Mouse (Mus musculus): ENCODE measurements around the gene Ethe1. TPM values are rescaled to one million over a fixed set of nuclear protein-coding genes. Genes with fewer than 3 reads are reported as not detected.

Ethe1 gene
- polyA plus RNA-seq, 1 experiment = 34.7 TPM

DNA sequence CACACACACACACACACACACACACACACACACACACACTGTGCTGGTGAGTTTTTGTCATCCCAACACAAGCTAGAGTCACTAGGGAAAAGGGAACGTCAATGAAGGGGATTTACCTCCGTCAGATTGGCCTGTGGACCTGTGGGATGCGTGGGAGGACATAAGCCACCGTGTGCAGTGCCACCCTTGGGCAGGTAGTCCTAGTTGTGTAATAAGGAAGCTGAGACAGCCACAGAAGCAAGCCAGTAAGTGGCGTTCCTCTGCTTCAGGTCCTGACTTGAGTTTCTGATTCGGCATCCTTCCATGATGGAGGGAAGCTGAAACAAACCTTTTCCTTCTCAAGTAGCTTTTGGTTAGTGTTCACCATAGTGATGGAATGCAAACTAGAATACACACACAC is 57.1 kb downstream of the Ethe1 start:
- Histone ChIP-seq H3ac (ENCODE audit: control insufficient read depth, insufficient read length) (no peak overlapping the region), H3K27me3 (ENCODE audit: control insufficient read depth, insufficient read depth, insufficient read length) (no peaks in the 10 kb centered on the region), H3K36me3 (ENCODE audit: control insufficient read depth, insufficient read depth) (no peaks in the 10 kb centered on the region), H3K4me2 (ENCODE audit: low read depth) (no peak overlapping the region), H3K4me3 (no peak overlapping the region), H3K79me2 (ENCODE audit: control insufficient read depth, insufficient read depth) (no peaks in the 10 kb centered on the region)
- TF ChIP-seq USF1 (IDR thresholded peaks at IDR 0.05; ENCODE audit: low read depth) (no peak), E2F4 (IDR thresholded peaks at IDR 0.05; ENCODE audit: insufficient read depth) (no peak), REST (IDR thresholded peaks at IDR 0.05; ENCODE audit: insufficient read depth, insufficient read length) (no peak), SRF (IDR thresholded peaks at IDR 0.05; ENCODE audit: control insufficient read depth, insufficient read length, low read depth) (no peak), MYOD1 (IDR thresholded peaks at IDR 0.05; ENCODE audit: control insufficient read depth in 1 of 3, insufficient read length in 2 of 3, low read depth in 2 of 3) (no peak), POLR2A (IDR thresholded peaks at IDR 0.05; ENCODE audit: insufficient read length, low read depth) (no peak), MYOG (IDR thresholded peaks at IDR 0.05; ENCODE audit: control insufficient read depth in 1 of 3, insufficient read depth in 1 of 3, insufficient read length in 2 of 3, low read depth in 2 of 3) (no peak), TCF3 (IDR thresholded peaks at IDR 0.05; ENCODE audit: insufficient read length, low read depth) (no peak), POLR2AphosphoS2 (IDR thresholded peaks at IDR 0.05; ENCODE audit: insufficient read length, low read depth) (no peak), CEBPB (IDR thresholded peaks at IDR 0.05; ENCODE audit: insufficient read depth, poor library complexity, severe bottlenecking) (no peak), MAX (IDR thresholded peaks at IDR 0.05; ENCODE audit: low read depth) (no peak), TCF12 (IDR thresholded peaks at IDR 0.05; ENCODE audit: insufficient read depth, poor library complexity, severe bottlenecking) (no peak)

DNA sequence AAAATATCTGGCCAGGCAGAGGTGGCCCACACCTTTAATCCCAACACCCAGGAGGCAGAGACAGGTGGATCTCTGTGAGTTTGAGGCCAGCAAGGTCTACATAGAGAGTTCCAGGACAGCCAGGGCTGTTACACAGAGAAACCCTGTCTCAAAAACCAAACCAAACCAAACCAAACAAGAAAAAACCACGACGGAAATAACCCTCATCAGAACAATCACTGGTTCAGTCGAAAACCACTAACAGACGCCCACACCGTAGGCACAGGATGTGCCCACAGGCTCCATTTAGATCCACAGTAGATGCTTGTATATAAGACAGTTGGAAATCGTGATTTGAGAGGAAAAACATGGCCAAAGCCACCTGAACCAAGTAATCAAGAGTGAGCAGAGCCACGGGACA is 57.7 kb downstream of the Ethe1 start:
- no peak overlapping the region for H3K4me3 ChIP-seq
- H3ac ChIP-seq (ENCODE audit: control insufficient read depth, insufficient read length) = no peak overlapping the region
- no peak overlapping the region for H3K4me2 ChIP-seq (ENCODE audit: low read depth)
- TF ChIP-seq E2F4 (IDR thresholded peaks at IDR 0.05; ENCODE audit: insufficient read depth) (no peak), USF1 (IDR thresholded peaks at IDR 0.05; ENCODE audit: low read depth) (no peak), MYOG (IDR thresholded peaks at IDR 0.05; ENCODE audit: control insufficient read depth in 1 of 3, insufficient read depth in 1 of 3, insufficient read length in 2 of 3, low read depth in 2 of 3) (no peak), TCF12 (IDR thresholded peaks at IDR 0.05; ENCODE audit: insufficient read depth, poor library complexity, severe bottlenecking) (no peak), MAX (IDR thresholded peaks at IDR 0.05; ENCODE audit: low read depth) (no peak), TCF3 (IDR thresholded peaks at IDR 0.05; ENCODE audit: insufficient read length, low read depth) (no peak)
- no peaks in the 10 kb centered on the region for H3K79me2 ChIP-seq (ENCODE audit: control insufficient read depth, insufficient read depth)
- no peaks in the 10 kb centered on the region for H3K27me3 ChIP-seq (ENCODE audit: control insufficient read depth, insufficient read depth, insufficient read length)
- H3K36me3 ChIP-seq (ENCODE audit: control insufficient read depth, insufficient read depth) = no peaks in the 10 kb centered on the region

DNA sequence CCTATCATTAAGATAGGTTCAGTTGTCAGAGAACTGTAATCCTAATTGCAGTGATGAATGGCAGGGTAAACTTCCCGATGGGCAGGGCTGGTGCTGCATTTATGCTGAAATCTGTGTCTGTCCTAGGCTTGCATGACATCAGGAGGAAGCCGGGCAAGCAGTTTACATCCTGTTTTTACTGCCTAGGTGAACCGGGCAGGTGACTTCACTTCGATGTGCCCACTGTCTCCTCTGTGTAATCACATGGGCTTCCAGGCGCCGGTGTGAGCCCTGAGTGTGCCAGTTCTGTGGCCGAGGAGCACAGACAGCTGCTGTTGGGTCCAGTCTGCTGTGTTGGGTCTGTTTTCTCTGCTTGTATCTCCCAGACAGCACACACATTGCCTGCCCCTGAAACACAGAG is 59.1 kb downstream of the Ethe1 start:
- TF ChIP-seq E2F4 (IDR thresholded peaks at IDR 0.05; ENCODE audit: insufficient read depth) (no peak), TCF3 (IDR thresholded peaks at IDR 0.05; ENCODE audit: insufficient read length, low read depth) (no peak), USF1 (IDR thresholded peaks at IDR 0.05; ENCODE audit: low read depth) (no peak), MAX (IDR thresholded peaks at IDR 0.05; ENCODE audit: low read depth) (no peak), MYOG (IDR thresholded peaks at IDR 0.05; ENCODE audit: control insufficient read depth in 1 of 3, insufficient read depth in 1 of 3, insufficient read length in 2 of 3, low read depth in 2 of 3) (no peak), SRF (IDR thresholded peaks at IDR 0.05; ENCODE audit: control insufficient read depth, insufficient read length, low read depth) (no peak)

DNA sequence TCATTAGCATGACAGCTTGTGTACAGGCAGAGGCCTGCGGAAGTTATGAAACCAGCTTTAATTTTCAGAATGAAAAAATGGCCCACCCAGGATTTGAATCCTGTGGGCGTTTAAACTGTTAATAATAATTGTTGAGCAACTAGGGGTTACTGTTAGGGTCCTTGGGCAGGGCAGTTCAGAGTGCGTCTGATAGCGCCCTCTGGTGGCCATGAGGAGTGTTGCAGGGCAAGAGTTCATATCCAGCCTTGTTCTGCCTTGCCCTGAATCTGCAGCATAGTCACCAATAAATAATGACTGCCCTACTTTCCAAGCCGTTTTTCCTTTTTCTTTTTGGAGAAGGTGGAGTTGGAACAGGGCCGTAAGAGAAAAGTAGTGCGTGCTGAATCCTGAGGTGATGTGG is 66.3 kb downstream of the Ethe1 start:
- Histone ChIP-seq H3K27me3 (ENCODE audit: control insufficient read depth, insufficient read depth, insufficient read length) (no peaks in the 10 kb centered on the region), H3K4me3 (no peak overlapping the region), H3K79me2 (ENCODE audit: control insufficient read depth, insufficient read depth) (no peaks in the 10 kb centered on the region), H3K36me3 (ENCODE audit: control insufficient read depth, insufficient read depth) (no peaks in the 10 kb centered on the region), H3ac (ENCODE audit: control insufficient read depth, insufficient read length) (no peak overlapping the region), H3K4me2 (ENCODE audit: low read depth) (no peak overlapping the region)
- TF ChIP-seq TCF12 (IDR thresholded peaks at IDR 0.05; ENCODE audit: insufficient read depth, poor library complexity, severe bottlenecking) (no peak), REST (IDR thresholded peaks at IDR 0.05; ENCODE audit: insufficient read depth, insufficient read length) (no peak), USF1 (IDR thresholded peaks at IDR 0.05; ENCODE audit: low read depth) (no peak), MAX (IDR thresholded peaks at IDR 0.05; ENCODE audit: low read depth) (no peak), TCF3 (IDR thresholded peaks at IDR 0.05; ENCODE audit: insufficient read length, low read depth) (no peak), POLR2AphosphoS2 (IDR thresholded peaks at IDR 0.05; ENCODE audit: insufficient read length, low read depth) (no peak), POLR2A (IDR thresholded peaks at IDR 0.05; ENCODE audit: insufficient read length, low read depth) (no peak), E2F4 (IDR thresholded peaks at IDR 0.05; ENCODE audit: insufficient read depth) (no peak), MYOG (IDR thresholded peaks at IDR 0.05; ENCODE audit: control insufficient read depth in 1 of 3, insufficient read depth in 1 of 3, insufficient read length in 2 of 3, low read depth in 2 of 3) (no peak), MYOD1 (IDR thresholded peaks at IDR 0.05; ENCODE audit: control insufficient read depth in 1 of 3, insufficient read length in 2 of 3, low read depth in 2 of 3) (no peak), CEBPB (IDR thresholded peaks at IDR 0.05; ENCODE audit: insufficient read depth, poor library complexity, severe bottlenecking) (no peak), SRF (IDR thresholded peaks at IDR 0.05; ENCODE audit: control insufficient read depth, insufficient read length, low read depth) (no peak)

More for the DNA sequence above, 59.1 kb downstream of the Ethe1 start:
- H3K4me2 ChIP-seq (ENCODE audit: low read depth) = no peak overlapping the region
- H3K79me2 ChIP-seq (ENCODE audit: control insufficient read depth, insufficient read depth) = no peaks in the 10 kb centered on the region
- no peaks in the 10 kb centered on the region for H3K27me3 ChIP-seq (ENCODE audit: control insufficient read depth, insufficient read depth, insufficient read length)
- H3ac ChIP-seq (ENCODE audit: control insufficient read depth, insufficient read length) = no peak overlapping the region
- no peak overlapping the region for H3K4me3 ChIP-seq
- no peaks in the 10 kb centered on the region for H3K36me3 ChIP-seq (ENCODE audit: control insufficient read depth, insufficient read depth)

Other genes with a start within 250 kb of the Ethe1 start
- gene Lypd5, start 238.3 kb upstream of the Ethe1 start, polyA plus RNA-seq (2012; fragmentation: generic; extraction: Trizol) = not detected
- gene Kcnn4, start 217.3 kb upstream of the Ethe1 start, polyA plus RNA-seq (2012; fragmentation: generic; extraction: Trizol) = 37.4 TPM
- 17.4 TPM for gene Smg9, start 187.9 kb upstream of the Ethe1 start, polyA plus RNA-seq (2012; fragmentation: generic; extraction: Trizol)
- gene Irgc1, start 135.2 kb upstream of the Ethe1 start, polyA plus RNA-seq (2012; fragmentation: generic; extraction: Trizol) = 0.32 TPM
- gene Plaur, start 125.1 kb upstream of the Ethe1 start, polyA plus RNA-seq (2012; fragmentation: generic; extraction: Trizol) = 32.5 TPM
- gene Cadm4, start 105.5 kb upstream of the Ethe1 start, polyA plus RNA-seq (2012; fragmentation: generic; extraction: Trizol) = 54.4 TPM
- gene Zfp428, start 80.5 kb upstream of the Ethe1 start, polyA plus RNA-seq (2012; fragmentation: generic; extraction: Trizol) = 30.0 TPM
- 0.10 TPM for gene AC161166.1, start 75.1 kb upstream of the Ethe1 start, polyA plus RNA-seq (2012; fragmentation: generic; extraction: Trizol)
- 17.4 TPM for gene Irgq, start 56.9 kb upstream of the Ethe1 start, polyA plus RNA-seq (2012; fragmentation: generic; extraction: Trizol)
- 0.17 TPM for gene Pinlyp, start 41.4 kb upstream of the Ethe1 start, polyA plus RNA-seq (2012; fragmentation: generic; extraction: Trizol)
- gene Xrcc1, start 41.3 kb upstream of the Ethe1 start, polyA plus RNA-seq (2012; fragmentation: generic; extraction: Trizol) = 32.7 TPM
- 0.12 TPM for gene Zfp575, start 98 bp downstream of the Ethe1 start, polyA plus RNA-seq (2012; fragmentation: generic; extraction: Trizol)
- 11.5 TPM for gene Phldb3, start 23.2 kb downstream of the Ethe1 start, polyA plus RNA-seq (2012; fragmentation: generic; extraction: Trizol)
- not detected for gene Lypd3, start 49.0 kb downstream of the Ethe1 start, polyA plus RNA-seq (2012; fragmentation: generic; extraction: Trizol)
- not detected for gene Tex101, start 89.1 kb downstream of the Ethe1 start, polyA plus RNA-seq (2012; fragmentation: generic; extraction: Trizol)
- gene BC049730, start 121.7 kb downstream of the Ethe1 start, polyA plus RNA-seq (2012; fragmentation: generic; extraction: Trizol) = not detected
- gene Gm4763, start 139.4 kb downstream of the Ethe1 start, polyA plus RNA-seq (2012; fragmentation: generic; extraction: Trizol) = not detected
- not detected for gene Cd177, start 172.8 kb downstream of the Ethe1 start, polyA plus RNA-seq (2012; fragmentation: generic; extraction: Trizol)
- not detected for gene Ceacam10, start 189.7 kb downstream of the Ethe1 start, polyA plus RNA-seq (2012; fragmentation: generic; extraction: Trizol)

Measured in myocyte (in vitro differentiated cells).